Mouse (Mus musculus) cerebellum, adult 9-10 months (tissue): ENCODE data around the gene Tbc1d22a.
"Not testable (repeated sequence)": the region's sequence is repeated elsewhere in the genome, so short reads cannot be mapped to it uniquely, and the experiment has no call there.

Experiments
- DNase-seq: peaks from one replicate; pipeline ENCODE4 v3.0.0; 2022

Tbc1d22a gene

GRCm38 (mm10) chr15:86203942-86204561 is 10.2 kb upstream of the Tbc1d22a start:
- no peak for DNase-seq

- DNase-seq = no peak
Observed at GRCm38 (mm10) chr15:86205300-86205699, 9.0 kb upstream of the Tbc1d22a start.

GRCm38 (mm10) chr15:86206385-86206784 is 7.9 kb upstream of the Tbc1d22a start:
- DNase-seq = no peak

GRCm38 (mm10) chr15:86212193-86212592 is 2.1 kb upstream of the Tbc1d22a start:
- not testable (repeated sequence) for DNase-seq

GRCm38 (mm10) chr15:86214549-86215201 is 416 bp downstream of the Tbc1d22a start:
- no peak for DNase-seq

GRCm38 (mm10) chr15:86216641-86217040 is 2.4 kb downstream of the Tbc1d22a start:
- DNase-seq = not testable (repeated sequence)

- no peak for DNase-seq
Observed at GRCm38 (mm10) chr15:86219534-86220228, 5.4 kb downstream of the Tbc1d22a start.

- no peak for DNase-seq
Observed at GRCm38 (mm10) chr15:86220229-86220630, 6.0 kb downstream of the Tbc1d22a start.

GRCm38 (mm10) chr15:86220715-86221114 is 6.5 kb downstream of the Tbc1d22a start:
- no peak for DNase-seq

- DNase-seq = no peak
Observed at GRCm38 (mm10) chr15:86221369-86221768, 7.1 kb downstream of the Tbc1d22a start.

- not testable (repeated sequence) for DNase-seq
Observed at GRCm38 (mm10) chr15:86221901-86222300, 7.6 kb downstream of the Tbc1d22a start.

- no peak for DNase-seq
Observed at GRCm38 (mm10) chr15:86224972-86225551, 10.8 kb downstream of the Tbc1d22a start.

- no peak for DNase-seq
Observed at GRCm38 (mm10) chr15:86226221-86226620, 12.0 kb downstream of the Tbc1d22a start.

GRCm38 (mm10) chr15:86226968-86227367 is 12.7 kb downstream of the Tbc1d22a start:
- DNase-seq = no peak

GRCm38 (mm10) chr15:86228186-86228585 is 13.9 kb downstream of the Tbc1d22a start:
- DNase-seq = peak; percentile 81

GRCm38 (mm10) chr15:86229088-86229487 is 14.8 kb downstream of the Tbc1d22a start:
- DNase-seq = no peak

GRCm38 (mm10) chr15:86229623-86230022 is 15.4 kb downstream of the Tbc1d22a start:
- no peak for DNase-seq

- DNase-seq = peak; percentile 63
Observed at GRCm38 (mm10) chr15:86231170-86231569, 16.9 kb downstream of the Tbc1d22a start.

- peak; percentile 99 for DNase-seq
Observed at GRCm38 (mm10) chr15:86231831-86232512, 17.7 kb downstream of the Tbc1d22a start.

GRCm38 (mm10) chr15:86234001-86234400 is 19.7 kb downstream of the Tbc1d22a start:
- peak; percentile 48 for DNase-seq

- DNase-seq = peak; percentile 80
Observed at GRCm38 (mm10) chr15:86234517-86235441, 20.5 kb downstream of the Tbc1d22a start.

GRCm38 (mm10) chr15:86236252-86236651 is 22.0 kb downstream of the Tbc1d22a start:
- DNase-seq = peak; percentile 79
